10 mouse cellular contexts compared by ENCODE assay signal in the genomic region with DNA sequence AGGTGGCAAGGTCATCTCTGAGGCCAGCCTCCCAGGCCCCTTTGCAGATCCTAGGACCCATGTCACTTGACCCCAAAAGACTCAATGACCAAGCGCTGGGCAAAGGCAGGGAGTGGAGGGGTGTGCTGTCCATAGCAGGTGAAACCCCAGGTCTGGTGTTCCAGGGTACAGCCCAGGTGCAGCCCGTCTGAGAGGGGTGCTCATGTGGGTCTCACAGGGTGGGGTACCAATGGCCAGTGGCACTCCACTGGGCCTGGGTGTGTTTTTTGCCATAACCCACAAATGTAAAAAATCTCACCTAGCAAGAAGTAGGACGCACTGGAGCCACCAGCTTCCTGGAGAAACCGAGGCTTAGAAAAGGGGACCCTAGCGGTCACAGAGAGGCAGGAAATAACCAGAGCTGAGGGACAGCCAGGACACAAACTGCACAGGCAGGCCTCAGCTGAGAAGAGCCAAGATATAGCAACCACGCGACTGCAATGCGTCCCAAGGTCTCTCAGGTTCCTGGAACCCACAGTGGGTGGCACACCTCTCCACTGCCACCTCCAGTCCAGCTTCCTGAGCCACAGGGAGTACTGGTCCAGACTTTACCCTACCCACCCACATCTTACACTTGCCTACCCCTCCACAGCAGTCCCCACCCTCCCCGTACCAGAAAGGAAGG. TPM values are rescaled to one million over a fixed set of nuclear protein-coding genes. Genes with fewer than 3 reads are reported as not detected.
DNase-seq lines count a peak whose midpoint lies in the region; ATAC-seq and TF ChIP-seq lines count a peak whose summit lies in the region.
"Had no signal": no experiment of that assay in that cellular context is flagged by ENCODE, and none has a peak within 500 bp of the region (broad histone marks: within the 10 kb centered on the region; RNA-seq: fewer than 3 reads in every experiment).

No protein-coding gene starts in this region.

- peaks cover 28% of the 10 kb centered on the region for H3K4me1 ChIP-seq in liver, adult 2 months (ENCODE audit: control insufficient read depth, insufficient read depth, low read length)
- peaks cover 70% of the 10 kb centered on the region for H3K4me1 ChIP-seq in forebrain, embryonic 15.5 days
- H3K4me1 ChIP-seq in hindbrain, embryonic 16.5 days (ENCODE audit: control insufficient read depth, insufficient read depth, low read depth, low read length) = peaks cover 71% of the 10 kb centered on the region
- H3K4me1 ChIP-seq in neural tube, embryonic 15.5 days = peaks cover 94% of the 10 kb centered on the region

- peak overlapping the region; percentile 23 for H3K4me2 ChIP-seq in forebrain, embryonic 15.5 days (replicated peaks)
- H3K4me2 ChIP-seq in hindbrain, embryonic 16.5 days (ENCODE audit: low read length) = peak overlapping the region; percentile 11; the same call in 1 of the 2 replicates
- peak overlapping the region; percentile 28 for H3K4me2 ChIP-seq in neural tube, embryonic 15.5 days

- peak overlapping the region; percentile 15; the same call in 1 of the 2 replicates for H3K9ac ChIP-seq in liver, adult 2 months (ENCODE audit: low read depth, low read length)
- H3K9ac ChIP-seq in forebrain, embryonic 15.5 days (replicated peaks) = no peak overlapping the region
- H3K9ac ChIP-seq in hindbrain, embryonic 16.5 days (ENCODE audit: low read depth, low read length) = peak overlapping the region; percentile 51; the same call in 1 of the 2 replicates
- H3K9ac ChIP-seq in neural tube, embryonic 15.5 days (replicated peaks) = no peak overlapping the region

- no peak overlapping the region for H3K27ac ChIP-seq in liver, adult 2 months (replicated peaks; ENCODE audit: insufficient read depth, low read depth, low read length)
- H3K27ac ChIP-seq in forebrain, embryonic 15.5 days (replicated peaks) = peak overlapping the region; percentile 82
- H3K27ac ChIP-seq in hindbrain, embryonic 16.5 days (ENCODE audit: low read depth, low read length) = peak overlapping the region; percentile 84
- H3K27ac ChIP-seq in neural tube, embryonic 15.5 days (replicated peaks) = peak overlapping the region; percentile 79

- H3K4me3 ChIP-seq in liver, adult 2 months (ENCODE audit: insufficient read depth, low read depth, low read length) = no peak overlapping the region; the same call in 1 of the 2 replicates
- no peak overlapping the region for H3K4me3 ChIP-seq in forebrain, embryonic 15.5 days
- no peak overlapping the region for H3K4me3 ChIP-seq in hindbrain, embryonic 16.5 days (ENCODE audit: low read length)
- no peak overlapping the region for H3K4me3 ChIP-seq in neural tube, embryonic 15.5 days (replicated peaks)
- H3K4me3 ChIP-seq: megakaryocyte, embryonic 14.5 days had no signal

- peaks cover 55% of the 10 kb centered on the region for H3K79me2 ChIP-seq in liver, adult 2 months (ENCODE audit: control insufficient read depth, insufficient read depth, low read length)

- TF ChIP-seq CTCF in liver, adult 2 months (IDR thresholded peaks at IDR 0.05; ENCODE audit: low read depth, low read length) = no peak

- H3K9me3 ChIP-seq in forebrain, embryonic 15.5 days = no peaks in the 10 kb centered on the region
- H3K9me3 ChIP-seq in hindbrain, embryonic 16.5 days (ENCODE audit: control insufficient read depth, low read length) = no peaks in the 10 kb centered on the region
- H3K9me3 ChIP-seq in neural tube, embryonic 15.5 days (replicated peaks) = no peaks in the 10 kb centered on the region
- H3K9me3 ChIP-seq: G1E; megakaryocyte, embryonic 14.5 days had no signal

- ATAC-seq in forebrain, embryonic 15.5 days (replicated peaks) = no peak
- no peak for ATAC-seq in hindbrain, embryonic 16.5 days
- no peak for ATAC-seq in neural tube, embryonic 15.5 days (ENCODE audit: low FRiP score)
- no peak for ATAC-seq in erythroid progenitor cell, adult 5-6 weeks (replicated peaks; ENCODE audit: low FRiP score, poor library complexity, severe bottlenecking)

- 0 out of 2 replicates have a peak, but pooled peaks cover 2% of the 10 kb centered on the region for H3K36me3 ChIP-seq in liver, adult 2 months (ENCODE audit: control insufficient read depth, insufficient read depth, low read length)
- peaks cover 37% of the 10 kb centered on the region; the same call in 1 of the 2 replicates for H3K36me3 ChIP-seq in forebrain, embryonic 15.5 days
- peaks cover 23% of the 10 kb centered on the region for H3K36me3 ChIP-seq in hindbrain, embryonic 16.5 days (ENCODE audit: control insufficient read depth, insufficient read depth, low read length)
- peaks cover 39% of the 10 kb centered on the region for H3K36me3 ChIP-seq in neural tube, embryonic 15.5 days

- H3K27me3 ChIP-seq in liver, adult 2 months (ENCODE audit: control insufficient read depth, insufficient read depth, low read length) = no peaks in the 10 kb centered on the region
- H3K27me3 ChIP-seq in forebrain, embryonic 15.5 days = no peaks in the 10 kb centered on the region
- no peaks in the 10 kb centered on the region for H3K27me3 ChIP-seq in hindbrain, embryonic 16.5 days (replicated peaks; ENCODE audit: control insufficient read depth, insufficient read depth, low read length)
- no peaks in the 10 kb centered on the region for H3K27me3 ChIP-seq in neural tube, embryonic 15.5 days (replicated peaks)
- H3K27me3 ChIP-seq: megakaryocyte, embryonic 14.5 days had no signal

- no peak for DNase-seq in liver, adult 2 months (ENCODE audit: extremely low read depth, low read depth, low spot score)
- no peak for DNase-seq in liver
- DNase-seq in kidney, postnatal 10 days = no peak
- DNase-seq: thymus, postnatal 25 days had no signal

- 72% methylated on average over 9 of the region's 9 CpGs for WGBS in liver, adult 2 months
- 87% methylated on average over 9 of the region's 9 CpGs for WGBS in forebrain, embryonic 15.5 days
- 82% methylated on average over 9 of the region's 9 CpGs for WGBS in hindbrain, embryonic 16.5 days
- 85% methylated on average over 9 of the region's 9 CpGs for WGBS in neural tube, embryonic 15.5 days

- TF ChIP-seq POLR2A in liver, adult 2 months (IDR thresholded peaks at IDR 0.05; ENCODE audit: extremely low read depth, insufficient read depth, low read length) = no peak

RNA-seq across cellular contexts. Expression of gene Akt1, which starts 8.7 kb away (rescaled TPM):
- total RNA-seq in liver, adult 2 months (2014; rRNA removed) = 30.5 and 31.8 TPM in 2 replicates
- polyA plus RNA-seq in liver, adult 2 months (2012; rRNA removed) = 56.7 and 60.5 TPM in 2 replicates
- 79.1 and 147 TPM in 2 replicates for polyA plus RNA-seq in forebrain, embryonic 15.5 days (2015; fragmentation: Nextera tagmentation; extraction: Ambion mirVana)
- polyA plus RNA-seq in hindbrain, embryonic 16.5 days (2015; fragmentation: Nextera tagmentation; extraction: Ambion mirVana) = 55.6 and 62.3 TPM in 2 replicates
- polyA plus RNA-seq in neural tube, embryonic 15.5 days (2015; fragmentation: Nextera tagmentation; extraction: Ambion mirVana) = 70.5 and 120 TPM in 2 replicates
- total RNA-seq in erythroid progenitor cell, adult 5-6 weeks (2015; ENCODE audit: low replicate concordance) = 22.6 and 24.1 TPM in 2 replicates
- total RNA-seq in erythroid progenitor cell, adult 5-6 weeks (2017; ENCODE audit: low replicate concordance) = 24.5 and 40.9 TPM in 2 replicates

RNA-seq across cellular contexts. Expression of gene Zbtb42, which starts 12.6 kb away (rescaled TPM):
- total RNA-seq in liver, adult 2 months (2014; rRNA removed) = 0.83 and 1.9 TPM in 2 replicates
- 7.9 and 10.1 TPM in 2 replicates for polyA plus RNA-seq in liver, adult 2 months (2012; rRNA removed)
- 0.98 TPM in 2 replicates for polyA plus RNA-seq in forebrain, embryonic 15.5 days (2015; fragmentation: Nextera tagmentation; extraction: Ambion mirVana)
- polyA plus RNA-seq in hindbrain, embryonic 16.5 days (2015; fragmentation: Nextera tagmentation; extraction: Ambion mirVana) = 2.4 and 4.0 TPM in 2 replicates
- polyA plus RNA-seq in neural tube, embryonic 15.5 days (2015; fragmentation: Nextera tagmentation; extraction: Ambion mirVana) = 1.8 and 2.4 TPM in 2 replicates
- 10.1 TPM in 1 of 2 replicates, not detected in the other for total RNA-seq in erythroid progenitor cell, adult 5-6 weeks (2015; ENCODE audit: low replicate concordance)
- total RNA-seq in erythroid progenitor cell, adult 5-6 weeks (2017; ENCODE audit: low replicate concordance) = 0.39 TPM in 1 of 2 replicates, not detected in the other

RNA-seq across cellular contexts. Expression of gene Siva1, which starts 21.5 kb away (rescaled TPM):
- 11.5 and 15.4 TPM in 2 replicates for total RNA-seq in liver, adult 2 months (2014; rRNA removed)
- 12.8 and 14.9 TPM in 2 replicates for polyA plus RNA-seq in liver, adult 2 months (2012; rRNA removed)
- polyA plus RNA-seq in forebrain, embryonic 15.5 days (2015; fragmentation: Nextera tagmentation; extraction: Ambion mirVana) = 77.2 and 91.2 TPM in 2 replicates
- 48.1 and 57.5 TPM in 2 replicates for polyA plus RNA-seq in hindbrain, embryonic 16.5 days (2015; fragmentation: Nextera tagmentation; extraction: Ambion mirVana)
- polyA plus RNA-seq in neural tube, embryonic 15.5 days (2015; fragmentation: Nextera tagmentation; extraction: Ambion mirVana) = 48.0 and 96.7 TPM in 2 replicates
- total RNA-seq in erythroid progenitor cell, adult 5-6 weeks (2015; ENCODE audit: low replicate concordance) = 62.0 and 125 TPM in 2 replicates
- total RNA-seq in erythroid progenitor cell, adult 5-6 weeks (2017; ENCODE audit: low replicate concordance) = 136 and 176 TPM in 2 replicates

RNA-seq across cellular contexts. Expression of gene Adssl1, which starts 46.2 kb away (rescaled TPM):
- 20.5 and 21.7 TPM in 2 replicates for total RNA-seq in liver, adult 2 months (2014; rRNA removed)
- polyA plus RNA-seq in liver, adult 2 months (2012; rRNA removed) = 26.1 and 26.7 TPM in 2 replicates
- 2.0 and 2.2 TPM in 2 replicates for polyA plus RNA-seq in forebrain, embryonic 15.5 days (2015; fragmentation: Nextera tagmentation; extraction: Ambion mirVana)
- 7.7 and 7.9 TPM in 2 replicates for polyA plus RNA-seq in hindbrain, embryonic 16.5 days (2015; fragmentation: Nextera tagmentation; extraction: Ambion mirVana)
- 7.6 and 8.6 TPM in 2 replicates for polyA plus RNA-seq in neural tube, embryonic 15.5 days (2015; fragmentation: Nextera tagmentation; extraction: Ambion mirVana)
- total RNA-seq in erythroid progenitor cell, adult 5-6 weeks (2015; ENCODE audit: low replicate concordance) = 16.8 and 26.3 TPM in 2 replicates
- 2.0 and 14.9 TPM in 2 replicates for total RNA-seq in erythroid progenitor cell, adult 5-6 weeks (2017; ENCODE audit: low replicate concordance)
- total RNA-seq: G1E had no signal

RNA-seq across cellular contexts. Expression of gene Cep170b, which starts 54.2 kb away (rescaled TPM):
- total RNA-seq in liver, adult 2 months (2014; rRNA removed) = 7.9 and 9.5 TPM in 2 replicates
- polyA plus RNA-seq in liver, adult 2 months (2012; rRNA removed) = 26.2 and 29.7 TPM in 2 replicates
- polyA plus RNA-seq in forebrain, embryonic 15.5 days (2015; fragmentation: Nextera tagmentation; extraction: Ambion mirVana) = 24.0 and 27.0 TPM in 2 replicates
- 29.5 and 30.6 TPM in 2 replicates for polyA plus RNA-seq in hindbrain, embryonic 16.5 days (2015; fragmentation: Nextera tagmentation; extraction: Ambion mirVana)
- polyA plus RNA-seq in neural tube, embryonic 15.5 days (2015; fragmentation: Nextera tagmentation; extraction: Ambion mirVana) = 34.7 and 43.3 TPM in 2 replicates
- 1.3 TPM in 1 of 2 replicates, not detected in the other for total RNA-seq in erythroid progenitor cell, adult 5-6 weeks (2015; ENCODE audit: low replicate concordance)
- not detected in 2 replicates for total RNA-seq in erythroid progenitor cell, adult 5-6 weeks (2017; ENCODE audit: low replicate concordance)
- polyA plus RNA-seq: G1E had no signal

Comparison
In these comparisons a context has a peak if more than half of its experiments do, and no peak if none do; other contexts are left out.
1. H3K9ac ChIP-seq: peak in liver, adult 2 months (single experiment) and hindbrain, embryonic 16.5 days (single experiment); none in forebrain, embryonic 15.5 days (single experiment) and neural tube, embryonic 15.5 days (single experiment).
2. Peak in every context shown above with its lines, with median percentiles within 50 percentile points of each other: H3K4me2 ChIP-seq.